ENCODE assay signal across 8 mouse cellular contexts in the genomic region with DNA sequence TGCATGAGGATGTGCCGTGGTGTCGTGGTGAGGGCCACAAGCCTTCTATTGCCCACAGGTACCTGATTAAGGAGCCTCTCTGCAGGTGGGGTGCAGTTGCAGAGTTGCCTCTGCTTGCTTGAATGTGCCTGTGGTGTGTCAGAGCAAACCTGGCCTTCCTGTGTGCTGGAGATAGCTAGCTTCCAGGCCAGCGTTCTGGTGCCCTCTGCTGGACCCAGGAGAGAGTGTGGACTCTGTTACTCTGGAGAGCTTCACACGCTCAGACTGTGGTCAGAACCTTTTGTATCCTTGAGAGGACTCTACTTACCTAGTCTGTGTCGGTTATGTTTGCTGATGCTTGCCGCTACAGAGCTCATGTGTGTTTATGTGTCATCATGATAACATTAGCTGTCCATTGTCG. TPM values are rescaled to one million over a fixed set of nuclear protein-coding genes. Genes with fewer than 3 reads are reported as not detected.
A peak's percentile ranks its signal among the peaks of the same experiment; 100 is the strongest.
DNase-seq lines count a peak whose midpoint lies in the region; ATAC-seq and TF ChIP-seq lines count a peak whose summit lies in the region.

No protein-coding gene starts in this region.

- no peaks in the 10 kb centered on the region for H3K9me3 ChIP-seq in embryonic facial prominence, embryonic 14.5 days (ENCODE audit: control insufficient read depth, low read length)
- H3K9me3 ChIP-seq in heart, embryonic 13.5 days: no peaks in the 10 kb centered on the region
- no peaks in the 10 kb centered on the region for H3K9me3 ChIP-seq in kidney, postnatal 0 days (replicated peaks; ENCODE audit: low read length)
- H3K9me3 ChIP-seq in liver, embryonic 12.5 days (replicated peaks): no peaks in the 10 kb centered on the region
- H3K9me3 ChIP-seq in neural tube, embryonic 13.5 days: no peaks in the 10 kb centered on the region

- H3K27me3 ChIP-seq in embryonic facial prominence, embryonic 14.5 days (replicated peaks; ENCODE audit: control insufficient read depth, insufficient read depth, low read length): no peaks in the 10 kb centered on the region
- no peaks in the 10 kb centered on the region for H3K27me3 ChIP-seq in heart, embryonic 13.5 days (replicated peaks)
- H3K27me3 ChIP-seq in kidney, postnatal 0 days (ENCODE audit: insufficient read depth, low read length): no peaks in the 10 kb centered on the region
- H3K27me3 ChIP-seq in liver, embryonic 12.5 days (replicated peaks): no peaks in the 10 kb centered on the region
- no peaks in the 10 kb centered on the region for H3K27me3 ChIP-seq in neural tube, embryonic 13.5 days

- DNase-seq in A20 (ENCODE audit: low read depth, low spot score): peak; percentile 61
- DNase-seq in adrenal gland, postnatal 4 days (ENCODE audit: low spot score in 2 of 2): peak; percentile 45 to 65
- DNase-seq in embryonic facial prominence, embryonic 14.5 days (ENCODE audit: low spot score): peak; percentile 88
- DNase-seq in kidney, postnatal 0 days (ENCODE audit: low spot score): peak; percentile 92
- DNase-seq in testis, postnatal 14 days (ENCODE audit: low spot score): peak; percentile 56

- TF ChIP-seq CTCF in kidney, postnatal 0 days (IDR thresholded peaks at IDR 0.05; ENCODE audit: low read depth): peak; percentile 92

- peaks cover 13% of the 10 kb centered on the region for H3K4me1 ChIP-seq in embryonic facial prominence, embryonic 14.5 days (ENCODE audit: control insufficient read depth, insufficient read depth, low read length)
- peaks cover 29% of the 10 kb centered on the region for H3K4me1 ChIP-seq in heart, embryonic 13.5 days
- peaks cover 17% of the 10 kb centered on the region; the same call in 1 of the 2 replicates for H3K4me1 ChIP-seq in kidney, postnatal 0 days (replicated peaks; ENCODE audit: insufficient read depth, low read length)
- peaks cover 12% of the 10 kb centered on the region for H3K4me1 ChIP-seq in liver, embryonic 12.5 days
- peaks cover 22% of the 10 kb centered on the region for H3K4me1 ChIP-seq in neural tube, embryonic 13.5 days (replicated peaks)

- WGBS in embryonic facial prominence, embryonic 14.5 days: 56% methylated on average over 7 of the region's 7 CpGs
- 45% methylated on average over 7 of the region's 7 CpGs for WGBS in heart, embryonic 13.5 days
- WGBS in kidney, postnatal 0 days: 50% methylated on average over 7 of the region's 7 CpGs
- WGBS in liver, embryonic 12.5 days (ENCODE audit: insufficient replicate concordance): 45% methylated on average over 7 of the region's 7 CpGs
- WGBS in neural tube, embryonic 13.5 days: 61% methylated on average over 7 of the region's 7 CpGs

- H3K4me2 ChIP-seq in embryonic facial prominence, embryonic 14.5 days (ENCODE audit: low read depth, low read length): no peak overlapping the region
- H3K4me2 ChIP-seq in heart, embryonic 13.5 days: no peak overlapping the region
- no peak overlapping the region for H3K4me2 ChIP-seq in kidney, postnatal 0 days (ENCODE audit: low read length)
- H3K4me2 ChIP-seq in liver, embryonic 12.5 days: no peak overlapping the region
- no peak overlapping the region for H3K4me2 ChIP-seq in neural tube, embryonic 13.5 days

- ATAC-seq in embryonic facial prominence, embryonic 14.5 days (ENCODE audit: low read depth): peak; percentile 80
- ATAC-seq in heart, embryonic 13.5 days (ENCODE audit: extremely low read depth, insufficient number of reproducible peaks, low FRiP score, low TSS enrichment): peak; percentile 38; the same call in 1 of the 2 replicates
- ATAC-seq in kidney, postnatal 0 days (replicated peaks; ENCODE audit: low FRiP score, low read depth): peak; percentile 34
- peak; percentile 54 for ATAC-seq in liver, embryonic 12.5 days
- ATAC-seq in neural tube, embryonic 13.5 days (ENCODE audit: low read depth): peak; percentile 58

- H3K9ac ChIP-seq in embryonic facial prominence, embryonic 14.5 days (ENCODE audit: low read depth, low read length): no peak overlapping the region
- H3K9ac ChIP-seq in heart, embryonic 13.5 days: peak overlapping the region; percentile 10; the same call in 1 of the 2 replicates
- no peak overlapping the region for H3K9ac ChIP-seq in kidney, postnatal 0 days (ENCODE audit: low read depth, low read length)
- H3K9ac ChIP-seq in liver, embryonic 12.5 days: no peak overlapping the region
- no peak overlapping the region for H3K9ac ChIP-seq in neural tube, embryonic 13.5 days

- H3K4me3 ChIP-seq in embryonic facial prominence, embryonic 14.5 days (ENCODE audit: low read depth, low read length): no peak overlapping the region
- H3K4me3 ChIP-seq in heart, embryonic 13.5 days: no peak overlapping the region
- H3K4me3 ChIP-seq in kidney, postnatal 0 days (replicated peaks; ENCODE audit: low read depth, low read length): no peak overlapping the region
- H3K4me3 ChIP-seq in liver, embryonic 12.5 days: no peak overlapping the region
- no peak overlapping the region for H3K4me3 ChIP-seq in neural tube, embryonic 13.5 days

- H3K36me3 ChIP-seq in embryonic facial prominence, embryonic 14.5 days (ENCODE audit: control insufficient read depth, insufficient read depth, low read length): peaks cover 57% of the 10 kb centered on the region
- H3K36me3 ChIP-seq in heart, embryonic 13.5 days: peaks cover 62% of the 10 kb centered on the region
- H3K36me3 ChIP-seq in kidney, postnatal 0 days (ENCODE audit: insufficient read depth, low read length): peaks cover 32% of the 10 kb centered on the region
- peaks cover 32% of the 10 kb centered on the region for H3K36me3 ChIP-seq in liver, embryonic 12.5 days
- peaks cover 75% of the 10 kb centered on the region for H3K36me3 ChIP-seq in neural tube, embryonic 13.5 days

- no peak overlapping the region for H3K27ac ChIP-seq in embryonic facial prominence, embryonic 14.5 days (replicated peaks; ENCODE audit: low read depth, low read length)
- H3K27ac ChIP-seq in heart, embryonic 13.5 days (replicated peaks): no peak overlapping the region
- no peak overlapping the region for H3K27ac ChIP-seq in kidney, postnatal 0 days
- H3K27ac ChIP-seq in liver, embryonic 12.5 days: no peak overlapping the region
- no peak overlapping the region for H3K27ac ChIP-seq in neural tube, embryonic 13.5 days (replicated peaks)

RNA-seq across cellular contexts. Expression of gene Exog, which starts 14.4 kb away (rescaled TPM):
- total RNA-seq in adrenal gland, postnatal 4 days (2021): 1 to 10 TPM; 6.1 to 6.6 TPM
- 22.5 and 26.4 TPM in 2 replicates for polyA plus RNA-seq in embryonic facial prominence, embryonic 14.5 days (2014; fragmentation: Nextera tagmentation; extraction: Ambion mirVana)
- 11.8 and 12.4 TPM in 2 replicates for polyA plus RNA-seq in heart, embryonic 13.5 days (2015; fragmentation: Nextera tagmentation; extraction: Ambion mirVana)
- 11.2 and 13.9 TPM in 2 replicates for polyA plus RNA-seq in kidney, postnatal 0 days (2015; fragmentation: Nextera tagmentation; extraction: Ambion mirVana)
- 11.4 and 11.7 TPM in 2 replicates for polyA plus RNA-seq in liver, embryonic 12.5 days (2016; fragmentation: Nextera tagmentation; extraction: Ambion mirVana)
- polyA plus RNA-seq in neural tube, embryonic 13.5 days (2015; fragmentation: Nextera tagmentation; extraction: Ambion mirVana): 45.4 and 47.2 TPM in 2 replicates

RNA-seq across cellular contexts. Expression of gene Acvr2b, which starts 28.4 kb away (rescaled TPM):
- 10 to 100 TPM; 15.6 to 17.6 TPM for total RNA-seq in adrenal gland, postnatal 4 days (2021)
- polyA plus RNA-seq in embryonic facial prominence, embryonic 14.5 days (2014; fragmentation: Nextera tagmentation; extraction: Ambion mirVana): 18.1 and 19.4 TPM in 2 replicates
- 13.2 and 17.2 TPM in 2 replicates for polyA plus RNA-seq in heart, embryonic 13.5 days (2015; fragmentation: Nextera tagmentation; extraction: Ambion mirVana)
- 17.6 and 20.2 TPM in 2 replicates for polyA plus RNA-seq in kidney, postnatal 0 days (2015; fragmentation: Nextera tagmentation; extraction: Ambion mirVana)
- 7.0 TPM in 2 replicates for polyA plus RNA-seq in liver, embryonic 12.5 days (2016; fragmentation: Nextera tagmentation; extraction: Ambion mirVana)
- 53.7 and 53.9 TPM in 2 replicates for polyA plus RNA-seq in neural tube, embryonic 13.5 days (2015; fragmentation: Nextera tagmentation; extraction: Ambion mirVana)
